In the genomic region with DNA sequence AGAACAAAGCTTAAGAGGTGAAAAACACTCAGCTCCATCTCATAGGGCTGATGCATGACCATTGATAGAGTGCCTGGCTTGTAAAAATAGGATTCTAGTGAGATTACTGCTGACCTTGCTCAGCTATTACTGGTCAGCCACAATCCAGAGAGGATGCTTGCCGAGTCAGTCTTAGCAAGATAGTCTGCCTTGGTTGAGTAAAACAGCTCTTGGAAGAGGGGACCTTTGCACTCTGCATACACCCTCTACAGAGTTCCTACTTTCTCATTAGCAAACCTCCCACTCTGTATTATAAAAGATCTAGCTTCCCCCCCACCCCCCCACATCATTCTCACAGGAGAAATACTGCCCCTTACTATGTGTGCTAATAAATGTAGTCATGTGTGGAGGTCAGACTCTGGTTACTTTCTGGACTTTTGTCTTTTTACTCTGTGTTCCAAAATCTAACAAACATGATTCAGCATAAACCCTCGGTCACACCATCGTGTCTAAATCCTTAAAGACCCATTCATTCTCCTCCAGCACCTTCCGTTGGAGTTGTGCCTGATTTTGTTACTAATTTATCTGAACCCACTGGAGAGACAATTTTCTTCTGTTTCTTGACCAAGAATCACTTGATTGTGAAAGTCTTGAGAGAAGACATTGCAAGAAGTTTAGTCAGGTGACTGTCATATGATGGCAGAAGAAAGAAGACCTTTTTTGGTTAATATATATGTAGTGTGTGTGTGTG, we compare ENCODE assay signal across 26 mouse cellular contexts. TPM values are rescaled to one million over a fixed set of nuclear protein-coding genes. Genes with fewer than 3 reads are reported as not detected.
DNase-seq lines count a peak whose midpoint lies in the region; ATAC-seq and TF ChIP-seq lines count a peak whose summit lies in the region.
"Had no signal": no experiment of that assay in that cellular context is flagged by ENCODE, and none has a peak within 500 bp of the region (broad histone marks: within the 10 kb centered on the region; RNA-seq: fewer than 3 reads in every experiment).

No protein-coding gene starts in this region.

- no peaks in the 10 kb centered on the region for H3K4me1 ChIP-seq in kidney, embryonic 16.5 days (ENCODE audit: insufficient read depth, low read length)
- no peaks in the 10 kb centered on the region for H3K4me1 ChIP-seq in kidney, embryonic 14.5 days (ENCODE audit: control insufficient read depth, insufficient read depth, low read length)
- H3K4me1 ChIP-seq in kidney, postnatal 0 days (replicated peaks; ENCODE audit: insufficient read depth, low read length): no peaks in the 10 kb centered on the region
- H3K4me1 ChIP-seq: embryonic facial prominence, embryonic 10.5 days; embryonic facial prominence, embryonic 13.5 days; forebrain, embryonic 12.5 days; forebrain, embryonic 15.5 days; heart, embryonic 10.5 days; heart, embryonic 13.5 days had no signal

- no peak overlapping the region for H3K9ac ChIP-seq in kidney, embryonic 16.5 days (replicated peaks; ENCODE audit: low read length)
- H3K9ac ChIP-seq in kidney, embryonic 14.5 days (ENCODE audit: low read depth, low read length): no peak overlapping the region
- H3K9ac ChIP-seq in kidney, postnatal 0 days (ENCODE audit: low read depth, low read length): no peak overlapping the region
- H3K9ac ChIP-seq: embryonic facial prominence, embryonic 13.5 days; forebrain, embryonic 12.5 days; forebrain, embryonic 15.5 days; heart, embryonic 13.5 days had no signal

- no peak overlapping the region for H3K4me2 ChIP-seq in kidney, embryonic 16.5 days (replicated peaks; ENCODE audit: low read depth, low read length)
- no peak overlapping the region for H3K4me2 ChIP-seq in kidney, embryonic 14.5 days (replicated peaks; ENCODE audit: low read depth, low read length)
- no peak overlapping the region for H3K4me2 ChIP-seq in kidney, postnatal 0 days (ENCODE audit: low read length)
- H3K4me2 ChIP-seq: embryonic facial prominence, embryonic 13.5 days; forebrain, embryonic 12.5 days; forebrain, embryonic 15.5 days; heart, embryonic 13.5 days had no signal

- no peaks in the 10 kb centered on the region for H3K9me3 ChIP-seq in kidney, embryonic 16.5 days (ENCODE audit: low read length)
- H3K9me3 ChIP-seq in kidney, embryonic 14.5 days (ENCODE audit: control insufficient read depth, low read length): no peaks in the 10 kb centered on the region
- H3K9me3 ChIP-seq in kidney, postnatal 0 days (replicated peaks; ENCODE audit: low read length): no peaks in the 10 kb centered on the region
- H3K9me3 ChIP-seq: embryonic facial prominence, embryonic 10.5 days; embryonic facial prominence, embryonic 13.5 days; forebrain, embryonic 12.5 days; forebrain, embryonic 15.5 days; heart, embryonic 10.5 days; heart, embryonic 13.5 days had no signal

- WGBS in kidney, embryonic 16.5 days: 76% methylated on average over 4 of the region's 4 CpGs
- 92% methylated on average over 4 of the region's 4 CpGs for WGBS in kidney, embryonic 14.5 days
- 82% methylated on average over 4 of the region's 4 CpGs for WGBS in kidney, postnatal 0 days

- DNase-seq in kidney, adult 11 months: peak; percentile 32
- peak; percentile 41 to 77 for DNase-seq in kidney, adult 8-10 months
- no peak for DNase-seq in kidney, postnatal 0 days (ENCODE audit: low spot score)
- peak; percentile 27 to 78 for DNase-seq in kidney, postnatal 36 days
- no peak for DNase-seq in left cerebral cortex, postnatal 36 days (ENCODE audit: low spot score in 2 of 2)
- DNase-seq: adrenal gland, adult 8-10 months; adrenal gland, postnatal 25 days; cerebellum, adult 11-12 months; cerebellum, adult 8-10 months; cerebellum, postnatal 10 days; cerebellum, postnatal 36 days; embryo, embryonic 11 days; gastrocnemius, postnatal 25 days; heart, adult 2 months; heart, postnatal 14 days; heart, postnatal 4 days had no signal

- no peaks in the 10 kb centered on the region for H3K27me3 ChIP-seq in kidney, embryonic 16.5 days (ENCODE audit: insufficient read depth, low read length)
- no peaks in the 10 kb centered on the region for H3K27me3 ChIP-seq in kidney, embryonic 14.5 days (ENCODE audit: control insufficient read depth, insufficient read depth, low read length)
- H3K27me3 ChIP-seq in kidney, postnatal 0 days (ENCODE audit: insufficient read depth, low read length): no peaks in the 10 kb centered on the region
- H3K27me3 ChIP-seq: embryonic facial prominence, embryonic 13.5 days; forebrain, embryonic 12.5 days; forebrain, embryonic 15.5 days; heart, embryonic 13.5 days had no signal

- ATAC-seq in kidney, embryonic 16.5 days (ENCODE audit: low FRiP score, low TSS enrichment): no peak
- no peak for ATAC-seq in kidney, embryonic 14.5 days (ENCODE audit: low FRiP score, low TSS enrichment)
- peak; percentile 36; the same call in 1 of the 2 replicates for ATAC-seq in kidney, postnatal 0 days (replicated peaks; ENCODE audit: low FRiP score, low read depth)
- ATAC-seq: activated CD4-positive, CD25-positive, alpha-beta regulatory T cell, adult 4 months; forebrain, embryonic 15.5 days had no signal

- H3K36me3 ChIP-seq in kidney, embryonic 16.5 days (ENCODE audit: insufficient read depth, low read length): no peaks in the 10 kb centered on the region
- H3K36me3 ChIP-seq in kidney, embryonic 14.5 days (ENCODE audit: control insufficient read depth, insufficient read depth, low read length): no peaks in the 10 kb centered on the region
- H3K36me3 ChIP-seq in kidney, postnatal 0 days (ENCODE audit: insufficient read depth, low read length): no peaks in the 10 kb centered on the region
- H3K36me3 ChIP-seq: embryonic facial prominence, embryonic 10.5 days; embryonic facial prominence, embryonic 13.5 days; forebrain, embryonic 12.5 days; forebrain, embryonic 15.5 days; heart, embryonic 10.5 days; heart, embryonic 13.5 days had no signal

- no peak overlapping the region for H3K4me3 ChIP-seq in kidney, embryonic 16.5 days (ENCODE audit: low read length)
- H3K4me3 ChIP-seq in kidney, embryonic 14.5 days (ENCODE audit: low read length): no peak overlapping the region
- no peak overlapping the region for H3K4me3 ChIP-seq in kidney, postnatal 0 days (replicated peaks; ENCODE audit: low read depth, low read length)
- H3K4me3 ChIP-seq: embryonic facial prominence, embryonic 10.5 days; embryonic facial prominence, embryonic 13.5 days; erythroblast, embryonic 14.5 days; forebrain, embryonic 12.5 days; forebrain, embryonic 15.5 days; heart, adult 2 months; heart, embryonic 10.5 days; heart, embryonic 13.5 days had no signal

- no peak for TF ChIP-seq CTCF in kidney, postnatal 0 days (IDR thresholded peaks at IDR 0.05; ENCODE audit: low read depth)

- intact Hi-C loops in left cerebral cortex, postnatal 36 days (cut with DNase I): no loop called here

- H3K27ac ChIP-seq in kidney, embryonic 16.5 days (ENCODE audit: low read length): no peak overlapping the region
- H3K27ac ChIP-seq in kidney, embryonic 14.5 days (ENCODE audit: low read depth, low read length): no peak overlapping the region
- no peak overlapping the region for H3K27ac ChIP-seq in kidney, postnatal 0 days
- H3K27ac ChIP-seq: embryonic facial prominence, embryonic 10.5 days; embryonic facial prominence, embryonic 13.5 days; forebrain, embryonic 12.5 days; forebrain, embryonic 15.5 days; heart, adult 2 months; heart, embryonic 10.5 days; heart, embryonic 13.5 days had no signal

RNA-seq across cellular contexts. Expression of gene Ifrd1, which starts 32.5 kb away (rescaled TPM):
- polyA plus RNA-seq in kidney, embryonic 16.5 days (2015; fragmentation: Nextera tagmentation; extraction: Ambion mirVana): 88.7 and 103 TPM in 2 replicates
- 128 and 131 TPM in 2 replicates for polyA plus RNA-seq in kidney, embryonic 14.5 days (2014; fragmentation: Nextera tagmentation; extraction: Ambion mirVana)
- polyA plus RNA-seq in kidney, postnatal 0 days (2015; fragmentation: Nextera tagmentation; extraction: Ambion mirVana): 107 and 119 TPM in 2 replicates
- total RNA-seq in left cerebral cortex, postnatal 36 days (2021): 100 to 1,000 TPM; 112 to 114 TPM

Comparison
In these comparisons a context has a peak if more than half of its experiments do, and no peak if none do; other contexts are left out.
1. DNase-seq: peak in kidney, adult 11 months (single experiment), kidney, adult 8-10 months (2 of 2) and kidney, postnatal 36 days (2 of 2); none in kidney, postnatal 0 days (single experiment) and left cerebral cortex, postnatal 36 days (0 of 2).